Mouse (Mus musculus): ENCODE data around the gene Lama5.

Lama5 gene

GRCm38 (mm10) chr2:180148551-180148950 lies 77.1 kb downstream of the Lama5 start:
- DNase-seq (ENCODE audit: low spot score in 2 of 2), result no peak

GRCm38 (mm10) chr2:180147379-180147778 lies 78.3 kb downstream of the Lama5 start:
- no peak for DNase-seq (ENCODE audit: low spot score in 2 of 2)

DNA sequence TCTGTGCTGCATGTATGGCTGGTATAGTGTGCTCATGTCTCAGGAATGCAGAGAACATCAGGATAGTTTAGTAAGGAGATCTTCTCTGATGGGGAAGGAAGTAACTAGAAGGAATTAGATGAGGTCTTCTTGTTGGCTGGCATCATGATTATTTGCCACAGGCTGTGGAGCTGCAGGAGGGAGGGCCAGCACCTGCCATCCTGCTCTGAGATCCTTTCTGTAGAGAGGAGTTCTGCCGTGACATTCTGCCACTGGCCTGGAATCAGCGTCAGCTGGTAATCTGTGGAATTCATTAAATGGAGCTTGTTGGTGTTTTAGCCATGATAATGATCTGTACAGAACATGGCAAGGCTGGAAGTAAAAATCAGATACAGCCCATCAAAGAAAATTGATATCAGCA lies 79.6 kb downstream of the Lama5 start:
- DNase-seq (ENCODE audit: low spot score in 2 of 2), result no peak

DNA sequence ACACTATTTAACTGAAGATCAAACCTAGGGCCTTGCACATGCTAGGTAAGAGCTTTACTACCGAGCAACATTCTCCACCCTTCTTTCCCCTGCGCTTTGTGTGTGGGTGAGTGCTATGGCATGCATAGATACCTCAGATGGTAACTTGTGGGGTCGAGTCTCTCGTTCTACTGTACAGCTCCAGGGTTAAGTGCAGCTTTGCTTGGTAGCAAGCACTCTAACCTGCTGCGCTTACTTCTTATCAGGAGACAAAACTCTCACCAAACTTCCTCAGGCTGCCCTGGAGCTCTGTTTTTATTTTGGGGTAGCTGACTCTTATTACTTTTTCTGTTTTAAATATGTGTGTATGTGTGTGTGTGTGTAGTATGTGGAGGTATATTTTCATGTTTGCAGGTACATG lies 90.2 kb downstream of the Lama5 start:
- no peak for DNase-seq (ENCODE audit: low spot score in 2 of 2)

GRCm38 (mm10) chr2:180133911-180134310 lies 91.7 kb downstream of the Lama5 start:
- DNase-seq (ENCODE audit: low spot score in 2 of 2), result no peak

DNA sequence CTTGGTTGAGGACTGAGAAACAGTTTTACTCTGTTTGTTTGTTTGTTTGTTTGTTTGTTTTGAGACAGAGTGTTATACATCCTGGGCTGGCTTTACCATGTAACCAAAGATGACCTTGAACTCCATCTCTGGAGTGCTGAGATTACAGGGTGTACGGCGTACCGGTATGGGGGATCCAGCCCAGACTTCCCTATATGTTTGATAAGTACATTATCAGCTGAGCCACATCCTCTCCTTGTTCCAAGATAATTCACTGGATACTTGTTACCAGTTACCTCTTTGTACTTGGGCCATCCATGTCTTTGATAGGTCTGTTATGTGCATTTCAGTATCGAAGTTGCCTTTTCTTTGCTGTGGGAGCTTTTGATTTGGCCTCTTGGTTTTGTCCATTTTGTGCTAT lies 92.4 kb downstream of the Lama5 start:
- no peak for DNase-seq (ENCODE audit: low spot score in 2 of 2)

GRCm38 (mm10) chr2:180127675-180128074 lies 98.0 kb downstream of the Lama5 start:
- no peak for DNase-seq (ENCODE audit: low spot score in 2 of 2)
